Mouse (Mus musculus): Measurements from ENCODE around the gene Wdr82. TPM values are rescaled to one million over a fixed set of nuclear protein-coding genes. Genes with fewer than 3 reads are reported as not detected.

Gene Wdr82
- 23.6 and 29.7 TPM in 2 replicates for polyA plus RNA-seq (2012; rRNA removed)

DNA sequence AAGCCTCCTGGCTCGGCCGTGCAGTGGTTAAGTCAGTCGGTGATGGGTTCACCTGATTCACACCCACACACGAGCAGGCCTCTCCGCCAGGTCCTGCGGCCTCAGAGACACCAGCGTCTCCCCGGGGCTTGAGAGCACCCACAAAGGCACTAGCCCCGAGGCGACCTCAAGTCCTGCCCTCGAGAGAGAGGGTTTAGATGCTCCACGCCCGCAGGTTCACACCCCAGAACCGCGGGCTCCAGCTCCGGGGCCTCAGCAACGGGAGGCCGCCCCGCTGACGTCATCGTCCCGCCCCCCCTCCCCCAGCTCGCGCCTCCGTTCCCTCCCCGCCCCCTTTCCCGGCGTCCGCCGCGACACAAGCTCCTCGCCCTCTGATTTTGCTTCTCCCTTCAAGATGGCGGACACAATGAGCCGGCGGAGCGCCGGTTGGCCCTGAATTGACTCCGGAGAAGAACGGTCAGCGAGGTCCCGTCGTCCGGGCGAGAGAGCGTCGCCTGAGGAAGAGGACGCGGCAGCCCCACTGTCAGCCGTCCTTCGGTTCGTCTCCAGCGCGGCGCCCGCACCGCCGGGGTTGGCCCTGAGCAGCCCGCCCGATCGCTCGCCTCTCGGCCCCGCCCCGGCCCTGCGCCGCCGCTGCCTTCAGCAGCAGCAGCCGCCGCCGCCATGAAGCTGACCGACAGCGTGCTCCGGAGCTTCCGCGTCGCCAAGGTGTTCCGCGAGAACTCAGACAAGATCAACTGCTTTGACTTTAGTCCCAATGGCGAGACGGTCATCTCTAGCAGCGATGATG is at the start of gene Wdr82:
Gene Wdr82 (plus strand): TSS at position 373 of the 790 bp plus-strand sequence.

GRCm38 (mm10) chr9:106158037-106158491 is 12.7 kb upstream of the Wdr82 start, which contains the start of gene Glyctk:
Gene Glyctk (minus strand): TSS chr9:106158138.

DNA sequence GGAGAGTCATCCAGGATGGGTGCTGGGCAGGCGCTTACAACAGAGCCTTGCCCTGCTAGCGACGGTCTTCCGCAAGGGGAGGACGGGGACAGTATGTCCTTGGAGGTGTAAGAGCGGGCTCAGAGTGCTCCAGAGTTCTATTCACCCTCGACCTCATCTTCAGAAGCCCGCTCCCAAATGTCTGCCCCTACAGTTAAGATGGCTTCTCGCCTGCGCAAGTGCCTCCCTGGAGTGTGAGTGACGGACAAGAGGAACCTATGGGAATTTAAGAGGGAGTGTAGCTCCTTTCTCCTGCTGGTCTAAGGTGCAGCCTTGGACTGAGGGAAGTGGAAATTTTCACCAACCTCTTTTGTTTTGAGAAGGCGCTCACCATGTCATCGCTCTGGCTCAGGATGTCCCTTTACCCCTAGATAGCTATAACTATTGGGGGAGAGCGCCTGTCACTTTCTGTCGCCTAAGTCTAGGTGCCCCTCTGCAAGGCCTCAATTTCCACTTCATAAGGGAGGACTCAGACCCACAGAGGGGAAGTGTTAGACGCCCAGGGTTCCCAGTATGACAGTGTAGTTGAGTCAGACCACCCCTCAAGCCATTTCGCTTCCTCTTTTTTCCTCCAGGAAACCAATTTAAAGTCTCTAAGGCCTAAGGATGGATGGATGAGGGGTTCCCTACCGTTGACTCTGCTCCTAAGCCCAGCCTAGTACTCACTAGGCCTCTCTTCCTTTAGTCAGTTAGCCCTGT is 29.0 kb downstream of the Wdr82 start, which contains the start of gene Ppm1m:
Gene Ppm1m (minus strand): TSS at position 212 of the 738 bp plus-strand sequence.

GRCm38 (mm10) chr9:106202819-106203636 is 32.3 kb downstream of the Wdr82 start, which contains the start of gene Twf2:
Gene Twf2 (plus strand): TSS chr9:106203108.

GRCm38 (mm10) chr9:106222261-106222851 is 51.6 kb downstream of the Wdr82 start, which contains the start of gene Tlr9:
Gene Tlr9 (plus strand): TSS chr9:106222598.

Other genes with a start within 250 kb of the Wdr82 start
- 0.01 TPM in 2 replicates for gene Col6a5, start 210.3 kb upstream of the Wdr82 start, polyA plus RNA-seq (2012; rRNA removed)
- gene Col6a4, start 74.1 kb upstream of the Wdr82 start, polyA plus RNA-seq (2012; rRNA removed), result 0.03 TPM in 2 replicates
- 10.8 and 12.9 TPM in 2 replicates for gene Glyctk, start 12.8 kb upstream of the Wdr82 start, polyA plus RNA-seq (2012; rRNA removed)
- gene Ppm1m, start 28.8 kb downstream of the Wdr82 start, polyA plus RNA-seq (2012; rRNA removed), result 8.7 and 9.0 TPM in 2 replicates
- gene Twf2, start 32.2 kb downstream of the Wdr82 start, polyA plus RNA-seq (2012; rRNA removed), result 14.1 and 15.9 TPM in 2 replicates
- gene Tlr9, start 51.7 kb downstream of the Wdr82 start, polyA plus RNA-seq (2012; rRNA removed), result 0.24 and 0.31 TPM in 2 replicates
- 27.4 and 36.1 TPM in 2 replicates for gene Alas1, start 77.7 kb downstream of the Wdr82 start, polyA plus RNA-seq (2012; rRNA removed)
- 15.0 and 18.7 TPM in 2 replicates for gene Poc1a, start 110.1 kb downstream of the Wdr82 start, polyA plus RNA-seq (2012; rRNA removed)
- 7.6 and 8.5 TPM in 2 replicates for gene Dusp7, start 197.7 kb downstream of the Wdr82 start, polyA plus RNA-seq (2012; rRNA removed)